Mouse (Mus musculus) CH12.LX (cell line): ENCODE data around the gene Med17. TPM values are rescaled to one million over a fixed set of nuclear protein-coding genes. Genes with fewer than 3 reads are reported as not detected.

ENCODE experiments used
- DNase-seq: peaks from one replicate; pipeline ENCODE4 v3.0.0-alpha.2; 2013; ENCODE audit errors: extremely low read depth
- H3K27ac ChIP-seq: 2 replicates; pipeline ENCODE4 v1.5.1; 2012; ENCODE audit warnings: low read depth, mild to moderate bottlenecking, control low read depth, moderate library complexity; ENCODE audit not compliant: insufficient read depth
- H3K27me3 ChIP-seq: replicated peaks from 2 replicates; pipeline ENCODE3; 2012; ENCODE audit warnings: inconsistent platforms
- H3K36me3 ChIP-seq, 2 experiments: replicated peaks in 1 of 2; 2 replicates each; pipeline versions ENCODE3 to v1.6.1; 2012; ENCODE audit warnings: inconsistent platforms in 1 of 2, low read length in 1 of 2, mild to moderate bottlenecking in 1 of 2, mixed read lengths in 1 of 2, moderate library complexity in 1 of 2; ENCODE audit not compliant: control insufficient read depth in 1 of 2, insufficient read depth in 1 of 2
- H3K4me1 ChIP-seq, 2 experiments: 2 replicates each; pipeline ENCODE4 v1.6.1; 2012; ENCODE audit warnings: inconsistent platforms in 1 of 2, moderate library complexity in 1 of 2; ENCODE audit not compliant: insufficient read depth in 2 of 2, control insufficient read depth in 1 of 2
- H3K4me2 ChIP-seq: 2 replicates; pipeline ENCODE4 v1.6.1; 2012; ENCODE audit warnings: low read depth, mild to moderate bottlenecking, control low read depth; ENCODE audit not compliant: poor library complexity, insufficient read depth, severe bottlenecking
- H3K4me3 ChIP-seq, 3 experiments: fragments of 150-350 bp in 1 of 3; sonication (generic) in 1 of 3; replicated peaks in 1 of 3; 2 replicates each; pipeline versions ENCODE3 to v1.5.1; 2011 to 2012; ENCODE audit warnings: low read depth in 2 of 3, low read length in 2 of 3, mild to moderate bottlenecking in 2 of 3, moderate library complexity in 2 of 3, control low read depth in 1 of 3, improper control_type of control experiment in 1 of 3, inconsistent platforms in 1 of 3, mixed read lengths in 1 of 3; ENCODE audit not compliant: poor library complexity in 1 of 3
- H3K79me2 ChIP-seq: replicated peaks from 2 replicates; pipeline ENCODE4 v1.6.1; 2012; ENCODE audit warnings: mild to moderate bottlenecking, moderate library complexity; ENCODE audit not compliant: control insufficient read depth, poor library complexity, insufficient read depth, severe bottlenecking; ENCODE audit errors: extremely low read depth
- H3K9ac ChIP-seq: 2 replicates; pipeline ENCODE4 v1.6.1; 2012; ENCODE audit warnings: low read depth, mild to moderate bottlenecking, control low read depth, moderate library complexity; ENCODE audit not compliant: insufficient read depth
- H3K9me3 ChIP-seq: replicated peaks from 2 replicates; pipeline ENCODE3; 2012; ENCODE audit warnings: low read length, inconsistent platforms, mixed read lengths
- BHLHE40 ChIP-seq: IDR thresholded peaks from 2 replicates; pipeline ENCODE4 v1.6.1; 2011; ENCODE audit warnings: mild to moderate bottlenecking, low read depth, low read length, improper control_type of control experiment
- CHD1 ChIP-seq: IDR thresholded peaks from 2 replicates; pipeline ENCODE4 v1.6.1; 2012; ENCODE audit warnings: low read depth, low read length, improper control_type of control experiment, inconsistent platforms
- CHD2 ChIP-seq: IDR thresholded peaks from 2 replicates; pipeline ENCODE4 v1.6.1; 2011; ENCODE audit warnings: low read length, improper control_type of control experiment
- CTCF ChIP-seq, 2 experiments: IDR thresholded peaks in 1 of 2; conservative IDR thresholded peaks in 1 of 2; 2 replicates each; pipeline ENCODE4 v1.5.1; 2011 to 2012; ENCODE audit warnings: low read depth in 2 of 2, low read length in 2 of 2, improper control_type of control experiment in 1 of 2, inconsistent platforms in 1 of 2, mild to moderate bottlenecking in 1 of 2, moderate library complexity in 1 of 2
- E2F4 ChIP-seq: IDR thresholded peaks from 2 replicates; pipeline ENCODE4 v1.6.1; 2011; ENCODE audit warnings: low read depth, low read length, improper control_type of control experiment; ENCODE audit not compliant: insufficient replicate concordance
- ELF1 ChIP-seq: IDR thresholded peaks from 2 replicates; pipeline ENCODE4 v1.6.1; 2014; ENCODE audit warnings: low read depth, mild to moderate bottlenecking, inconsistent platforms, low read length, improper control_type of control experiment
- ETS1 ChIP-seq: conservative IDR thresholded peaks from 2 replicates; pipeline ENCODE4 v1.6.1; 2012; ENCODE audit warnings: low read depth, mild to moderate bottlenecking, inconsistent platforms, low read length, improper control_type of control experiment, moderate library complexity
- GABPA ChIP-seq: IDR thresholded peaks from 2 replicates; pipeline ENCODE4 v1.6.1; 2012; ENCODE audit warnings: low read depth, low read length, improper control_type of control experiment, inconsistent platforms; ENCODE audit not compliant: insufficient replicate concordance
- IRF4 ChIP-seq: IDR thresholded peaks from 2 replicates; pipeline ENCODE4 v1.6.1; 2014; ENCODE audit warnings: low read depth, mild to moderate bottlenecking, inconsistent platforms, low read length, improper control_type of control experiment
- MAFK ChIP-seq: IDR thresholded peaks from 2 replicates; pipeline ENCODE4 v1.6.1; 2011; ENCODE audit warnings: low read length, improper control_type of control experiment; ENCODE audit not compliant: insufficient replicate concordance
- MAX ChIP-seq: IDR thresholded peaks from 2 replicates; pipeline ENCODE4 v1.6.1; 2011; ENCODE audit warnings: low read length, improper control_type of control experiment
- MXI1 ChIP-seq: IDR thresholded peaks from 2 replicates; pipeline ENCODE4 v1.6.1; 2011; ENCODE audit warnings: mild to moderate bottlenecking, low read depth, low read length, improper control_type of control experiment
- MYC ChIP-seq: IDR thresholded peaks from 2 replicates; pipeline ENCODE4 v1.6.1; 2011; ENCODE audit warnings: low read depth, mild to moderate bottlenecking, improper control_type of control experiment, low read length
- NRF1 ChIP-seq: IDR thresholded peaks from 2 replicates; pipeline ENCODE4 v1.6.1; 2014; ENCODE audit warnings: low read depth, mild to moderate bottlenecking, inconsistent platforms, low read length, improper control_type of control experiment, moderate library complexity
- PAX5 ChIP-seq: IDR thresholded peaks from 2 replicates; pipeline ENCODE4 v1.6.1; 2012; ENCODE audit warnings: low read length, inconsistent platforms, mixed read lengths
- RCOR1 ChIP-seq: conservative IDR thresholded peaks from 2 replicates; pipeline ENCODE4 v1.6.1; 2012; ENCODE audit warnings: low read depth, mild to moderate bottlenecking, inconsistent platforms, low read length, improper control_type of control experiment
- SMC3 ChIP-seq: IDR thresholded peaks from 2 replicates; pipeline ENCODE4 v1.6.1; 2011; ENCODE audit warnings: low read depth, low read length, improper control_type of control experiment
- TCF12 ChIP-seq: IDR thresholded peaks from 2 replicates; pipeline ENCODE4 v1.6.1; 2014; ENCODE audit warnings: low read depth, mild to moderate bottlenecking, inconsistent platforms, low read length, improper control_type of control experiment
- UBTF ChIP-seq: IDR thresholded peaks from 2 replicates; pipeline ENCODE4 v1.6.1; 2012; ENCODE audit warnings: low read depth, mild to moderate bottlenecking, inconsistent platforms, low read length, improper control_type of control experiment, moderate library complexity
- USF2 ChIP-seq: conservative IDR thresholded peaks from 2 replicates; pipeline ENCODE4 v1.6.1; 2011; ENCODE audit warnings: low read depth, low read length, improper control_type of control experiment
- dilution Hi-C: fragments of 300-500 bp; cut with MboI; formaldehyde crosslinking; loops from 2 replicates; pipeline ENCODE4 v1.14.3; 2020; ENCODE audit warnings: low sequenced_read_pairs; ENCODE audit not compliant: extremely low pct_unique_long_range_greater_than_20kb, extremely low pct_ligation_motif_present
- in situ Hi-C: fragments of 300-500 bp; cut with MboI; formaldehyde crosslinking; loops from 3 replicates; pipeline ENCODE4 v1.14.3; 2019; ENCODE audit warnings: low sequenced_read_pairs, low pct_ligation_motif_present, low pct_unique_long_range_greater_than_20kb, mixed read lengths
- polyA plus RNA-seq: library from polyadenylated mRNA; unstranded; fragments of >175 nt; gene quantifications from 2 replicates; pipeline ENCODE4 v1.2.1, GENCODE M21; 2012; ENCODE audit warnings: low read depth; ENCODE audit not compliant: insufficient read length
- total RNA-seq, 2 experiments: library from RNA; depleted of rRNA; stranded (reverse); fragments of 300-350 nt in 1 of 2; fragments of >200 nt in 1 of 2; gene quantifications; 2 replicates each; pipeline ENCODE4 v1.2.3; 2012 to 2014

Gene Med17
- total and polyA plus RNA-seq, 3 experiments: 39.7 to 59.8 (median 57.0) TPM

DNA sequence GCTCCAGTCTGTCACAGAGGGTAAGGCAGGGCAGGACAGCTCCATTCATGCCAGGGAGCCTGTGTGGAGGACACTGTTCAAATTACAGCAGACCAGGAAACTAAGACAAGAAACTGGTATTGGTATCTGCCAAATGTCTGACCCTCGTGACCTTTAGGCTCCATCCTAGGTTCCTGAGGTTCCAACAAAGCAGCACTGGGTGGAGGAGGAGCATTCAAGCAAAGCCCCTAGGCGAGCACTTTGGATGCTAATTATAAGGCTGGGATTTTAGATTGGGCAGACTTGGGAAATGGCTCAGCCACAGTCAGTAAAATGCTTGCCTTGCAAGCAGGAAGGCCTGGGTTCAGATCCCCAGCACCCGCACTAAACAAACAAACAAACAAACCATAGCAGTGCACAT is 43.7 kb downstream of the Med17 start:
- peaks cover 10% of the 10 kb centered on the region for H3K9me3 ChIP-seq

DNA sequence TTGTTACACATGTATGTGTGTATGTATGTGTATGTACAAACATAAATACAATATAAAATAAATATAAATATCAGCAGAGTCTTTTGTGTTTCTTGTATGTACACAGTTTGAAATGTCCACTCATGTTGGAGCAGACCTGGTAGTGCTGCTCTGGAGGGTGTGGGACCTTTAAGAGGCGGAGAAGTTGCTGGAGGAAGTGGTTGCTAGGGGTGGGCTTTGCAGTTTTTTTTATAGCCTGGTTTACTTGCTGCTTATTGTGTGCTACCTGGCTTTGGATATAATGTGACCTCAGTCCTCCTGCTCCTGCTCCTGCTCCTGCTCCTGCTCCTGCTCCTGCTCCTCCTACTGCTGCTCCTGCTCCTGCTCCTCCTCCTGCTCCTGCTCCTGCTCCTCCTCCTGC is 46.1 kb downstream of the Med17 start:
- peaks cover 10% of the 10 kb centered on the region for H3K9me3 ChIP-seq
- no peak for TF ChIP-seq USF2
- TF ChIP-seq CHD2: no peak
- TF ChIP-seq PAX5: no peak
- no peak for TF ChIP-seq MYC
- TF ChIP-seq MXI1: no peak
- TF ChIP-seq CTCF (conservative IDR thresholded peaks at IDR 0.05 in 1 of 2, IDR thresholded peaks at IDR 0.05 in 1 of 2; ENCODE audit: low read depth in 2 of 2, low read length in 2 of 2): no peak
- no peak for TF ChIP-seq SMC3
- TF ChIP-seq MAX: no peak
- TF ChIP-seq UBTF: no peak
- no peak for TF ChIP-seq BHLHE40
- no peak for TF ChIP-seq MAFK
- no peak for TF ChIP-seq RCOR1
- TF ChIP-seq TCF12: no peak
- TF ChIP-seq ELF1: no peak
- TF ChIP-seq CHD1: no peak
- no peak for TF ChIP-seq NRF1
- TF ChIP-seq ETS1: no peak
- no peaks in the 10 kb centered on the region for H3K36me3 ChIP-seq
- no peak overlapping the region for H3K9ac ChIP-seq
- no peak overlapping the region for H3K27ac ChIP-seq
- H3K27me3 ChIP-seq: peaks cover 5% of the 10 kb centered on the region
- H3K4me3 ChIP-seq: no peak overlapping the region
- no peaks in the 10 kb centered on the region for H3K4me1 ChIP-seq
- in situ Hi-C loops (no loop called here), dilution Hi-C loops (no loop called here)
- H3K79me2 ChIP-seq: no peaks in the 10 kb centered on the region
- DNase-seq: no peak
- H3K4me2 ChIP-seq: no peak overlapping the region

More for the DNA sequence above, 43.7 kb downstream of the Med17 start:
- in situ Hi-C loops: no loop called here
- no peak for TF ChIP-seq IRF4
- no peak for TF ChIP-seq GABPA
- TF ChIP-seq E2F4: no peak
- TF ChIP-seq TCF12: no peak
- no peak for TF ChIP-seq UBTF
- Histone ChIP-seq H3K27ac (no peak overlapping the region), H3K79me2 (no peaks in the 10 kb centered on the region), H3K36me3 (no peaks in the 10 kb centered on the region), H3K4me3 (no peak overlapping the region), H3K9ac (no peak overlapping the region), H3K4me1 (0 out of 4 replicates have a peak, but pooled peaks cover 0 to 4% of the 10 kb centered on the region in 2 experiments), H3K4me2 (no peak overlapping the region), H3K27me3 (peaks cover 5% of the 10 kb centered on the region)
- DNase-seq: no peak
- dilution Hi-C loops: no loop called here
